Mouse (Mus musculus): ENCODE measurements around the gene Tmod1. TPM values are rescaled to one million over a fixed set of nuclear protein-coding genes. Genes with fewer than 3 reads are reported as not detected.
A peak's percentile ranks its signal among the peaks of the same experiment; 100 is the strongest.

The Tmod1 gene
- polyA plus RNA-seq, 1 experiment from 2014 or later = 2.0 TPM

DNA sequence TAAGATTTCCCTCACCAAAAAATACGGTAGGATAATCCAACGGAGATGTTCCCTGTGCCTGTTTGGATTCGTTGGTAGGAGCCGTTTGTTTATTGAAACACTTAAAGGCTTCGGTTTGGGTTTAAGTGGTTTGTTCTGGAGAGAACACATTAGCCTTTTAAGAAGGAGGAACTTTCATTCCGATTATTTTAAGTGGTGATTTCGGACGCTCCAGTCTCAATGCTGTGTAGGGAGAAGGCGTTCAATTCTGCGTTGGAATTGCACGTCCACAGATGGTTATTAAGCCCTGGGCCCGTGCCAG, 194 bp upstream of the Tmod1 start:
- no peaks in the 10 kb centered on the region for H3K36me3 ChIP-seq (ENCODE audit: insufficient read depth)
- no peaks in the 10 kb centered on the region for H3K9me3 ChIP-seq (ENCODE audit: low read depth, low read length)
- 6% methylated on average over 12 of the region's 12 CpGs for WGBS
- H3K4me2 ChIP-seq = peak overlapping the region; percentile 96
- DNase-seq (no peak), ATAC-seq (ENCODE audit: insufficient read depth) (no peak)
- peak overlapping the region; percentile 63 for H3K4me3 ChIP-seq (ENCODE audit: low read depth, low read length)
- H3K4me1 ChIP-seq (ENCODE audit: insufficient read depth) = no peaks in the 10 kb centered on the region
- no peak overlapping the region for H3K27ac ChIP-seq (ENCODE audit: low read depth)
- H3K9ac ChIP-seq = peak overlapping the region; percentile 60
- TF ChIP-seq CTCF (IDR thresholded peaks at IDR 0.05; ENCODE audit: low read depth) = no peak
- H3K27me3 ChIP-seq (ENCODE audit: insufficient read depth, low read length) = peaks cover 42% of the 10 kb centered on the region

GRCm38 (mm10) chr4:46039899-46040298, 1.2 kb downstream of the Tmod1 start:
- H3K4me2 ChIP-seq = peak overlapping the region; percentile 96
- H3K4me3 ChIP-seq (ENCODE audit: low read depth, low read length) = peak overlapping the region; percentile 63
- H3K27me3 ChIP-seq (ENCODE audit: insufficient read depth, low read length) = peaks cover 42% of the 10 kb centered on the region
- no peaks in the 10 kb centered on the region for H3K4me1 ChIP-seq (ENCODE audit: insufficient read depth)
- WGBS = 16% methylated on average over 6 of the region's 6 CpGs
- ATAC-seq (ENCODE audit: insufficient read depth) = no peak
- no peaks in the 10 kb centered on the region for H3K36me3 ChIP-seq (ENCODE audit: insufficient read depth)
- no peak for DNase-seq
- peak overlapping the region; percentile 73 for H3K27ac ChIP-seq (ENCODE audit: low read depth)
- peak overlapping the region; percentile 60; the same call in 1 of the 2 replicates for H3K9ac ChIP-seq
- H3K9me3 ChIP-seq (ENCODE audit: low read depth, low read length) = no peaks in the 10 kb centered on the region
- no peak for TF ChIP-seq CTCF (IDR thresholded peaks at IDR 0.05; ENCODE audit: low read depth)

DNA sequence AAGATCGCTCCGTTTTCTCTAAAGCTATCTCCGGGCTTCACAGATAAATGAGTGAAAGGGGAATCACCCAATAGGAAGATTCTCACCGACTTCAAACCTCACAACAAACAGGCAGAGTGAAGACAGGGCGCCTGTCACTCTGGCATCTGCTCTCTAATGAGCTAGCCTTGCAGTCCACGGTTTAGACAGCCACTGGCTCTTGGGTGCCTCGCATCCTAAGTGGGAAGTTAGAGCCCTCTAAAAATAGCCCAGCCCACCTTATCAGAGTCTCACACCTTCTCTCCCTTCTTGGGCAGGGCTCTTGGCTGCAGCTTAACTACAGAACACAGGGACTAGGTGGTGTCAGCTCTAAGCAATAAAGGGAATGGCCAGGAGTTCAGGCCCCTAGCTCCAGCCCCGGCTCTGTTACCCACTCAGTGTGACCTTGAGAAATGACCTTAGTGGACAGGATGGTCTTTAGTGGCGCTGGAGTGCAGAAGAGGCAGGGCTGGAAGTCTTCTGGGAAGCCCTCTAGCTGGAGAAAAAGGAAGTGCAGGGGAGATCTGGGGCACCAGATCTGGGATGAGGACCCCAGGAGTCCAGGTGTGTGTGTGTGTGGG, 2.0 kb downstream of the Tmod1 start:
- 11% methylated on average over 9 of the region's 9 CpGs for WGBS

DNA sequence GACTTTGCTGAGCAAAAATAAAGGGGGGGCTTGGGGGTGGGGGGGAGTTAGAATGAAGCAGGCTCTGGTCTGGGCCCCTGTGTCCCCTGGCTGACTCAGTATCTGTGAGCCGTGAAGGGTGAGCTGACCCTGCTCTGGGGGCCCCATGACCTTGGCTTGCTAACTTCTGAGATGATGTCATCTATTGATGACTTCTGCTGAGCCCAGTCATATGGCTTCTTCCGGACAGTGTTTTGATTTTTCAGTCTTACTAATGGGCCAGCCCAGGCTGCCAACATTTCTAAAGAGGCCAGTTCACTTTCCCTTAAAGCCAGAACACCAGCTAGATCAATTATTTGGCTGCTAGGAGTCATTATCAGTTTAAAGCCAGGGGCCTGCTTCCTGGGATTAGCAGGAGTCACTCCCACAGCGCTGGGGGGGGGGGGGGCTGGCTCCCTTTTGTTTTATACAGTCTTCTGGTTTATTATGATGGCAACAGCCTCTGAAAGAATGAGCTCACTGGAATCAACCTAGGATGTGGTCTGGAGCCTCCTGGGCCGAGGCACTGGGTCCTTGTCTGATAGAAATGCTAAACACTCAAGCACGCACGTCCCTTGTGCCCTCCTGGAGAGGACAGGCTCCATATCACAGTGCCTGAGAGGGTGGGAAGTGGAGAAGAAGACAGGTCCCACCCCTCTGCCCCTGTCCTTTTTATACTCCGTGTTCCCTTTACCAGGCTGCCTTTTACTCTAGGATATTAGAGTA, 3.2 kb downstream of the Tmod1 start:
- 23% methylated on average over 7 of the region's 7 CpGs for WGBS
- Histone ChIP-seq H3K36me3 (ENCODE audit: insufficient read depth) (no peaks in the 10 kb centered on the region), H3K9me3 (ENCODE audit: low read depth, low read length) (no peaks in the 10 kb centered on the region), H3K4me3 (ENCODE audit: low read depth, low read length) (peak overlapping the region; percentile 15; the same call in 1 of the 2 replicates), H3K9ac (no peak overlapping the region), H3K4me1 (ENCODE audit: insufficient read depth) (no peaks in the 10 kb centered on the region), H3K27ac (ENCODE audit: low read depth) (peak overlapping the region; percentile 63), H3K27me3 (ENCODE audit: insufficient read depth, low read length) (peaks cover 40% of the 10 kb centered on the region), H3K4me2 (peak overlapping the region; percentile 34)
- no peak for TF ChIP-seq CTCF (IDR thresholded peaks at IDR 0.05; ENCODE audit: low read depth)
- DNase-seq = no peak
- no peak for ATAC-seq (ENCODE audit: insufficient read depth)

More for the DNA sequence above, 2.0 kb downstream of the Tmod1 start:
- Histone ChIP-seq H3K27ac (ENCODE audit: low read depth) (peak overlapping the region; percentile 73), H3K9ac (peak overlapping the region; percentile 27; the same call in 1 of the 2 replicates), H3K36me3 (ENCODE audit: insufficient read depth) (no peaks in the 10 kb centered on the region), H3K9me3 (ENCODE audit: low read depth, low read length) (no peaks in the 10 kb centered on the region), H3K4me3 (ENCODE audit: low read depth, low read length) (peak overlapping the region; percentile 63), H3K27me3 (ENCODE audit: insufficient read depth, low read length) (peaks cover 42% of the 10 kb centered on the region), H3K4me1 (ENCODE audit: insufficient read depth) (no peaks in the 10 kb centered on the region), H3K4me2 (peak overlapping the region; percentile 96)
- peak; percentile 70 for TF ChIP-seq CTCF (IDR thresholded peaks at IDR 0.05; ENCODE audit: low read depth)
- peak; percentile 48 for DNase-seq
- ATAC-seq (ENCODE audit: insufficient read depth) = peak; percentile 41; the same call in 1 of the 2 replicates

- 41% methylated on average over 5 of the region's 5 CpGs for WGBS
- no peak overlapping the region for H3K4me3 ChIP-seq (ENCODE audit: low read depth, low read length)
- H3K9me3 ChIP-seq (ENCODE audit: low read depth, low read length) = no peaks in the 10 kb centered on the region
- no peak overlapping the region for H3K9ac ChIP-seq
- no peak overlapping the region for H3K27ac ChIP-seq (ENCODE audit: low read depth)
- DNase-seq = no peak
- no peaks in the 10 kb centered on the region for H3K36me3 ChIP-seq (ENCODE audit: insufficient read depth)
- H3K4me1 ChIP-seq (ENCODE audit: insufficient read depth) = no peaks in the 10 kb centered on the region
- H3K27me3 ChIP-seq (ENCODE audit: insufficient read depth, low read length) = peaks cover 38% of the 10 kb centered on the region
- no peak for TF ChIP-seq CTCF (IDR thresholded peaks at IDR 0.05; ENCODE audit: low read depth)
- H3K4me2 ChIP-seq = peak overlapping the region; percentile 34; the same call in 1 of the 2 replicates
- ATAC-seq (ENCODE audit: insufficient read depth) = no peak
Observed at GRCm38 (mm10) chr4:46042505-46042850, 3.7 kb downstream of the Tmod1 start.

- DNase-seq (no peak), ATAC-seq (ENCODE audit: insufficient read depth) (no peak)
- Histone ChIP-seq H3K4me1 (ENCODE audit: insufficient read depth) (no peaks in the 10 kb centered on the region), H3K9me3 (ENCODE audit: low read depth, low read length) (no peaks in the 10 kb centered on the region), H3K4me2 (no peak overlapping the region), H3K27ac (ENCODE audit: low read depth) (no peak overlapping the region), H3K27me3 (ENCODE audit: insufficient read depth, low read length) (peaks cover 29% of the 10 kb centered on the region), H3K36me3 (ENCODE audit: insufficient read depth) (no peaks in the 10 kb centered on the region), H3K9ac (no peak overlapping the region), H3K4me3 (ENCODE audit: low read depth, low read length) (no peak overlapping the region)
- TF ChIP-seq CTCF (IDR thresholded peaks at IDR 0.05; ENCODE audit: low read depth) = no peak
- WGBS = 71% methylated on average over 8 of the region's 8 CpGs
Observed at GRCm38 (mm10) chr4:46043361-46043760, 4.6 kb downstream of the Tmod1 start.

DNA sequence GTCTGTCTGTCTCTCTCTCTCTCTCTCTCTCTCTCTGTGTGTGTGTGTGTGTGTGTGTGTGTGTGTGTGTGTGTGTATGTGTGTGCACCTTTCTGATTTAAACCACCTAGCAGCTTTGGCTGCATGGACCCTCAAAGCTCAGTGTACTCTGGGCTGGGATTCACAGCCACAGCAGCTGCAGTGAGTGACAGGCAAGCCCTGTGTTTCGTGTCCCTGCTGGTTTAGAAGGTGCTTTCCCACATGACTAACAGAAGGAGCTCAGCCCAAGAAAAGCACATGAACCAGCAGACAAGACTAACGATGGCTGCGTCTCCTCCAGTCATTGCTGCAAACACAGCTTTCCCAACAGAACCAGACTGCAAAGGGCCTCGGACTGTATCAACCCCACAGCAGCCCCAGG, 9.2 kb downstream of the Tmod1 start:
- Histone ChIP-seq H3K9ac (no peak overlapping the region), H3K4me3 (ENCODE audit: low read depth, low read length) (no peak overlapping the region), H3K27ac (ENCODE audit: low read depth) (no peak overlapping the region), H3K9me3 (ENCODE audit: low read depth, low read length) (no peaks in the 10 kb centered on the region), H3K4me2 (no peak overlapping the region), H3K36me3 (ENCODE audit: insufficient read depth) (no peaks in the 10 kb centered on the region), H3K4me1 (ENCODE audit: insufficient read depth) (no peaks in the 10 kb centered on the region), H3K27me3 (ENCODE audit: insufficient read depth, low read length) (no peaks in the 10 kb centered on the region)
- TF ChIP-seq CTCF (IDR thresholded peaks at IDR 0.05; ENCODE audit: low read depth) = no peak
- DNase-seq (no peak), ATAC-seq (ENCODE audit: insufficient read depth) (no peak)
- WGBS = 62% methylated on average over 4 of the region's 4 CpGs
